1 mouse cellular context compared by ENCODE assay signal in the genomic region with DNA sequence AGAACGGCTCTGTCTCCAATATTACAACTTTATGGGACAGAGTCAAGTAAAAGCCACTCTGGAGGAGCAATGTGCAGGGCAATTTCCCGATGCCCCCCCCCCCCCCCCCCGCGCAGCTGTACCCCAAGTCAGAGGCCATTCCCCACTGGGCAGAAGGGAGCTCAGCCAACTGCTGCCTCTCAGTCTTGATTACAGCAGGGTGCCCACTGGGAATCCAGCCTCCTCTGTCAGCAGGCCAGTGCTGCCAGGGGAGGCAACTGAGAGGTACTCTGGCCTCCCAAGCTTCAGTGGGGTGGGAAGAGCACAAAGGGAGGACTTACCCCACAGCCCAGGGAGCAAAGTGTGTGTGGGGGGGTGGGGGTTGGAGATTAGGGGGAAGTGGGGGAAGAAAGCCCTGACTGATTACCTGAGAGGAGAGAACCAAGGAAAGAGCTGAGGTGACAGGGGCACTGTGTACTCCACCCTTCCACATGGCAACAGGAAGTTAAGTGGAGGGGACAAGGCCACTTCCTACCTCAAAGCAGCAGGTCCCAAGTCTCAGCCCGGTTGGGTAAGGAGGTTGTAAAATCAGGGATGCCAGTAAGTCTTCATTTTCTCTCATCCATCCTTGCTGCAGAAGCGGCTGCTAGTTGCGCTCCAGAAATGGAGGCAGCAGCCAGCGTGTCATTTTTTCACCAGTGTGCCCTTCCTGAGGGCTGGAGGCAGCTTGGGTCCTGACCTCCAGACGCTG.
TF ChIP-seq lines count a peak whose summit lies in the region.

No protein-coding gene starts in this region.

TF ChIP-seq in CH12.LX, 34 proteins besides CTCF, POLR2A, EP300 and RAD21 (continued from another document):
- TF ChIP-seq NRF1 (IDR thresholded peaks at IDR 0.05; ENCODE audit: low read depth, low read length) = no peak
- TF ChIP-seq ZNF384 (IDR thresholded peaks at IDR 0.05; ENCODE audit: low read depth, low read length) = no peak
- TF ChIP-seq E2F4 (IDR thresholded peaks at IDR 0.05; ENCODE audit: insufficient replicate concordance, low read depth, low read length) = no peak
- no peak for TF ChIP-seq IRF4 (IDR thresholded peaks at IDR 0.05; ENCODE audit: low read depth, low read length)
- TF ChIP-seq GABPA (IDR thresholded peaks at IDR 0.05; ENCODE audit: insufficient replicate concordance, low read depth, low read length) = no peak
